Mouse (Mus musculus) hindbrain, embryonic 15.5 days (tissue): Measurements from ENCODE around the gene L3mbtl1. TPM values are rescaled to one million over a fixed set of nuclear protein-coding genes. Genes with fewer than 3 reads are reported as not detected.
"Not testable (repeated sequence)": the region's sequence is repeated elsewhere in the genome, so short reads cannot be mapped to it uniquely, and the experiment has no call there.

ENCODE experiments used
- ATAC-seq: fragments of 200-750 bp; cut with Nextera tagmentation; 2 replicates; pipeline ENCODE4 v1.8.0; 2017; ENCODE audit warnings: low read depth, moderate number of reproducible peaks, moderate TSS enrichment; ENCODE audit not compliant: low FRiP score
- H3K27ac ChIP-seq: fragments of 300-500 bp; sonication (generic); replicated peaks from 2 replicates; pipeline ENCODE4 v1.5.1; 2015; ENCODE audit warnings: mild to moderate bottlenecking, inconsistent platforms
- H3K27me3 ChIP-seq: fragments of 300-500 bp; sonication (generic); 2 replicates; pipeline ENCODE4 v1.6.1; 2015; ENCODE audit warnings: control low read depth, inconsistent platforms
- H3K36me3 ChIP-seq: fragments of 300-500 bp; sonication (generic); 2 replicates; pipeline ENCODE4 v1.6.1; 2015; ENCODE audit warnings: control low read depth, inconsistent platforms
- H3K4me1 ChIP-seq: fragments of 300-500 bp; sonication (generic); replicated peaks from 2 replicates; pipeline ENCODE4 v1.6.1; 2015; ENCODE audit warnings: control low read depth, inconsistent platforms
- H3K4me2 ChIP-seq: fragments of 300-500 bp; sonication (generic); 2 replicates; pipeline ENCODE4 v1.6.1; 2015; ENCODE audit warnings: moderate library complexity, mild to moderate bottlenecking, inconsistent platforms
- H3K4me3 ChIP-seq: fragments of 300-500 bp; sonication (generic); 2 replicates; pipeline ENCODE4 v1.5.1; 2015; ENCODE audit warnings: mild to moderate bottlenecking, inconsistent platforms
- H3K9ac ChIP-seq: fragments of 300-500 bp; sonication (generic); 2 replicates; pipeline ENCODE4 v1.6.1; 2015; ENCODE audit warnings: inconsistent platforms
- H3K9me3 ChIP-seq: fragments of 300-500 bp; sonication (generic); 2 replicates; pipeline ENCODE4 v1.6.1; 2016; ENCODE audit warnings: control low read depth, inconsistent platforms
- WGBS: fragments of 180-500 bp; shearing (Covaris S2); methylation state at CpG from one replicate; pipeline ENCODE4 v1.1.7; 2015; 5-methylcytosine and 5-hydroxymethylcytosine counted together
- polyA plus RNA-seq: library from polyadenylated mRNA; unstranded; fragments of >200 nt; fragmentation: Nextera tagmentation; extraction: Ambion mirVana; gene quantifications from 2 replicates; pipeline ENCODE4 v1.2.1, GENCODE M21; 2015

The L3mbtl1 gene
- polyA plus RNA-seq, result 4.8 and 5.0 TPM in 2 replicates

- peak within 1 kb of the TSS; percentile 75 for H3K9ac ChIP-seq
- WGBS, result under 1% methylated on average over 39 of the region's 40 CpGs
- H3K27ac ChIP-seq, result peak within 1 kb of the TSS; percentile 80
- ATAC-seq, result peak; percentile 87
- H3K9me3 ChIP-seq, result no peaks in the 10 kb centered on the region
- peaks cover 17% of the 10 kb centered on the region for H3K4me1 ChIP-seq
- H3K36me3 ChIP-seq, result peaks cover 25% of the 10 kb centered on the region
- H3K4me3 ChIP-seq, result peak within 1 kb of the TSS; percentile 72
- H3K4me2 ChIP-seq, result peak within 1 kb of the TSS; percentile 88
- 0 out of 2 replicates have a peak, but pooled peaks cover 4% of the 10 kb centered on the region for H3K27me3 ChIP-seq
These were observed at the start of gene L3mbtl1 for GRCm38 (mm10) chr2:162943148-162943846. TSS of gene L3mbtl1 (plus strand) at chr2:162943472.

- peaks cover 13% of the 10 kb centered on the region; the same call in 1 of the 2 replicates for H3K4me1 ChIP-seq
- WGBS, result 88% methylated on average over 20 of the region's 20 CpGs
- H3K27ac ChIP-seq, H3K4me3 ChIP-seq, ATAC-seq, H3K4me2 ChIP-seq, H3K36me3 ChIP-seq, H3K27me3 ChIP-seq, H3K9ac ChIP-seq, H3K9me3 ChIP-seq: not testable (repeated sequence)
These were observed 44.0 kb upstream of the L3mbtl1 start for GRCm38 (mm10) chr2:162899256-162899655.

- Histone ChIP-seq H3K9ac (no peak overlapping the region), H3K9me3 (no peaks in the 10 kb centered on the region), H3K36me3 (no peaks in the 10 kb centered on the region), H3K4me1 (peaks cover 13% of the 10 kb centered on the region; the same call in 1 of the 2 replicates), H3K27me3 (0 out of 2 replicates have a peak, but pooled peaks cover 3% of the 10 kb centered on the region), H3K27ac (no peak overlapping the region), H3K4me2 (no peak overlapping the region), H3K4me3 (no peak overlapping the region)
- WGBS, result 58% methylated on average over 12 of the region's 12 CpGs
- ATAC-seq, result no peak
These were observed 43.2 kb upstream of the L3mbtl1 start for GRCm38 (mm10) chr2:162899880-162900589.

- Histone ChIP-seq H3K9me3 (no peaks in the 10 kb centered on the region), H3K4me1 (peaks cover 13% of the 10 kb centered on the region; the same call in 1 of the 2 replicates), H3K27me3 (0 out of 2 replicates have a peak, but pooled peaks cover 3% of the 10 kb centered on the region), H3K36me3 (no peaks in the 10 kb centered on the region), H3K4me2 (no peak overlapping the region), H3K9ac (no peak overlapping the region), H3K27ac (no peak overlapping the region), H3K4me3 (no peak overlapping the region)
- WGBS, result 27% methylated on average over 2 of the region's 2 CpGs
- ATAC-seq, result no peak
These were observed 42.7 kb upstream of the L3mbtl1 start for GRCm38 (mm10) chr2:162900590-162900916.

- no peak for ATAC-seq
- Histone ChIP-seq H3K4me1 (peaks cover 8% of the 10 kb centered on the region), H3K9me3 (no peaks in the 10 kb centered on the region), H3K27ac (no peak overlapping the region), H3K4me3 (no peak overlapping the region), H3K9ac (no peak overlapping the region), H3K27me3 (no peaks in the 10 kb centered on the region), H3K36me3 (no peaks in the 10 kb centered on the region), H3K4me2 (no peak overlapping the region)
- WGBS, result 81% methylated on average over 4 of the region's 4 CpGs
These were observed 37.4 kb upstream of the L3mbtl1 start for GRCm38 (mm10) chr2:162905902-162906301.

GRCm38 (mm10) chr2:162908052-162908491 lies 35.2 kb upstream of the L3mbtl1 start:
- Histone ChIP-seq H3K27ac (no peak overlapping the region), H3K4me3 (no peak overlapping the region), H3K9ac (no peak overlapping the region), H3K4me2 (peak overlapping the region; percentile 33; the same call in 1 of the 2 replicates), H3K4me1 (peaks cover 8% of the 10 kb centered on the region), H3K27me3 (no peaks in the 10 kb centered on the region), H3K9me3 (no peaks in the 10 kb centered on the region), H3K36me3 (no peaks in the 10 kb centered on the region)
- ATAC-seq, result no peak
- 35% methylated on average over 16 of the region's 16 CpGs for WGBS

- Histone ChIP-seq H3K4me2 (no peak overlapping the region), H3K27ac (no peak overlapping the region), H3K36me3 (no peaks in the 10 kb centered on the region), H3K27me3 (no peaks in the 10 kb centered on the region), H3K9ac (no peak overlapping the region), H3K4me1 (no peaks in the 10 kb centered on the region; the same call in 1 of the 2 replicates), H3K9me3 (no peaks in the 10 kb centered on the region), H3K4me3 (no peak overlapping the region)
- ATAC-seq, result no peak
- WGBS, result 81% methylated on average over 3 of the region's 3 CpGs
These were observed 29.2 kb upstream of the L3mbtl1 start for GRCm38 (mm10) chr2:162914040-162914439.

- no peak overlapping the region for H3K27ac ChIP-seq
- 68% methylated on average over 2 of the region's 2 CpGs for WGBS
- no peak overlapping the region for H3K4me3 ChIP-seq
- H3K4me2 ChIP-seq, result no peak overlapping the region
- H3K27me3 ChIP-seq, result no peaks in the 10 kb centered on the region
- H3K9me3 ChIP-seq, result no peaks in the 10 kb centered on the region
- H3K36me3 ChIP-seq, result no peaks in the 10 kb centered on the region
- no peak for ATAC-seq
- H3K9ac ChIP-seq, result no peak overlapping the region
- no peaks in the 10 kb centered on the region; the same call in 1 of the 2 replicates for H3K4me1 ChIP-seq
These were observed 28.8 kb upstream of the L3mbtl1 start for GRCm38 (mm10) chr2:162914519-162914918.

GRCm38 (mm10) chr2:162919926-162920325 lies 23.3 kb upstream of the L3mbtl1 start:
- H3K4me2 ChIP-seq, result no peak overlapping the region
- ATAC-seq, result no peak
- 76% methylated on average over 5 of the region's 5 CpGs for WGBS
- no peak overlapping the region for H3K27ac ChIP-seq
- H3K27me3 ChIP-seq, result no peaks in the 10 kb centered on the region
- H3K9ac ChIP-seq, result no peak overlapping the region
- H3K4me3 ChIP-seq, result no peak overlapping the region
- H3K4me1 ChIP-seq, result no peaks in the 10 kb centered on the region
- no peaks in the 10 kb centered on the region for H3K9me3 ChIP-seq
- H3K36me3 ChIP-seq, result no peaks in the 10 kb centered on the region

- no peak overlapping the region for H3K27ac ChIP-seq
- H3K27me3 ChIP-seq, result no peaks in the 10 kb centered on the region
- no peak overlapping the region for H3K4me2 ChIP-seq
- no peak for ATAC-seq
- no peak overlapping the region for H3K9ac ChIP-seq
- no peaks in the 10 kb centered on the region for H3K4me1 ChIP-seq
- H3K9me3 ChIP-seq, result no peaks in the 10 kb centered on the region
- 14% methylated on average over 6 of the region's 6 CpGs for WGBS
- no peak overlapping the region for H3K4me3 ChIP-seq
- no peaks in the 10 kb centered on the region for H3K36me3 ChIP-seq
These were observed 21.1 kb upstream of the L3mbtl1 start for GRCm38 (mm10) chr2:162922183-162922582.

GRCm38 (mm10) chr2:162922834-162923233 lies 20.4 kb upstream of the L3mbtl1 start:
- WGBS, result 80% methylated on average over 5 of the region's 5 CpGs
- no peaks in the 10 kb centered on the region for H3K36me3 ChIP-seq
- no peaks in the 10 kb centered on the region for H3K4me1 ChIP-seq
- H3K27me3 ChIP-seq, result no peaks in the 10 kb centered on the region
- no peak overlapping the region for H3K4me2 ChIP-seq
- ATAC-seq, result no peak
- H3K4me3 ChIP-seq, result no peak overlapping the region
- H3K9ac ChIP-seq, result no peak overlapping the region
- no peaks in the 10 kb centered on the region for H3K9me3 ChIP-seq
- no peak overlapping the region for H3K27ac ChIP-seq

GRCm38 (mm10) chr2:162924126-162924525 lies 19.1 kb upstream of the L3mbtl1 start:
- no peak overlapping the region for H3K9ac ChIP-seq
- no peak for ATAC-seq
- H3K27me3 ChIP-seq, result no peaks in the 10 kb centered on the region
- WGBS, result 71% methylated on average over 5 of the region's 5 CpGs
- H3K4me1 ChIP-seq, result no peaks in the 10 kb centered on the region
- H3K27ac ChIP-seq, result no peak overlapping the region
- H3K4me2 ChIP-seq, result no peak overlapping the region
- H3K9me3 ChIP-seq, result no peaks in the 10 kb centered on the region
- H3K36me3 ChIP-seq, result no peaks in the 10 kb centered on the region
- H3K4me3 ChIP-seq, result no peak overlapping the region
